Mouse (Mus musculus): ENCODE measurements around the gene Foxn2. TPM values are rescaled to one million over a fixed set of nuclear protein-coding genes. Genes with fewer than 3 reads are reported as not detected.

Gene Foxn2
- total RNA-seq, 2 experiments from 2014 or later, result 12.9 to 14.2 TPM

DNA sequence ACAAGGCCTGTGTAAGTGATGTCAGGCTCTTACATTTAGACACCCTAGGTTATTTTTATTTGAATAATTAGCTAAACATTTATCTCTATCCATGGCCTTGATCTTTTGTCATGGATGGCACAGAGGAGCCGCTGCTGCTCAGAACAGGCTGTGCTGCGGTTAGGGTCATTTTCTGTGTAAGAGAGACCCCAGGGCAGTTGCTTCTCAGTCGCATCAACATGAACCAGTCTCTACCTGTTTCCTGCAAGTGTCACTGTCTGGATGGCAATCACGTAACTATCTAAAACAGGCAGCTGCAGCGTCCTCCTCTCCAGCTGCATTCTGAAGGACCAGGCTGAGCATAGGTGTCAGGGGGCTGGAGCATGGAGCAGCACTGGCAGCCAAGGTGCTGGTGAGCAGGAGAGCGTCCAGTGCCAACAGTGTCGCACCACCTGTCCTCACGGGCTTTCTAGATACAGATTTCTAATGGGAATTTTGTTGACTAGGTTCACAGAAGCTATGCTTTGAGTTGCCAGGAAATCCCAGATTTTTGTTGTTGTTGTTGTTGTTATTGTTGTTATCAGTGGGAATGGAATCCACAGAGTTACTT lies 97.4 kb downstream of the Foxn2 start:
- no peak for DNase-seq
- intact Hi-C loops (cut with DNase I), result no loop called here

Other genes with a start within 250 kb of the Foxn2 start
- gene Ppp1r21, start 89.4 kb downstream of the Foxn2 start, total RNA-seq (2021), result 10 to 100 TPM; 15.0 to 15.7 TPM
- 10 to 100 TPM; 25.9 to 30.9 TPM for gene Ston1, start 157.0 kb downstream of the Foxn2 start, total RNA-seq (2021)
- gene Gtf2a1l, start 227.9 kb downstream of the Foxn2 start, total RNA-seq (2021), result not detected

Measured in heart, postnatal 10 days (tissue).